In genomic region chr2:129593876-129594421, GRCm38 (mm10) we compare ENCODE assay signal across 8 mouse cellular contexts. TPM values are rescaled to one million over a fixed set of nuclear protein-coding genes. Genes with fewer than 3 reads are reported as not detected.
DNase-seq lines count a peak whose midpoint lies in the region; ATAC-seq and TF ChIP-seq lines count a peak whose summit lies in the region.

No protein-coding gene starts in this region.

- TF ChIP-seq EP300 in liver, postnatal 0 days (IDR thresholded peaks at IDR 0.05; ENCODE audit: low read depth) = no peak

- no peaks in the 10 kb centered on the region for H3K36me3 ChIP-seq in neural tube, embryonic 11.5 days (ENCODE audit: control insufficient read depth, insufficient read depth, low read length)
- H3K36me3 ChIP-seq in hindbrain, embryonic 12.5 days = no peaks in the 10 kb centered on the region
- 0 out of 2 replicates have a peak, but pooled peaks cover 6% of the 10 kb centered on the region for H3K36me3 ChIP-seq in liver, postnatal 0 days (replicated peaks; ENCODE audit: insufficient read depth, low read length)
- no peaks in the 10 kb centered on the region for H3K36me3 ChIP-seq in splenic B cell, adult 2 months (ENCODE audit: control insufficient read depth, insufficient read depth, low read length, poor library complexity, severe bottlenecking)

- H3K4me3 ChIP-seq in neural tube, embryonic 11.5 days (ENCODE audit: low read depth, low read length) = peak overlapping the region; percentile 69
- H3K4me3 ChIP-seq in hindbrain, embryonic 12.5 days = peak overlapping the region; percentile 69
- peak overlapping the region; percentile 73 for H3K4me3 ChIP-seq in liver, postnatal 0 days (ENCODE audit: low read depth, low read length)

- H3K27me3 ChIP-seq in neural tube, embryonic 11.5 days (ENCODE audit: control insufficient read depth, insufficient read depth, low read length) = no peaks in the 10 kb centered on the region; the same call in 1 of the 2 replicates
- peaks cover 12% of the 10 kb centered on the region; the same call in 1 of the 2 replicates for H3K27me3 ChIP-seq in hindbrain, embryonic 12.5 days
- H3K27me3 ChIP-seq in liver, postnatal 0 days (ENCODE audit: insufficient read depth, low read length) = 0 out of 2 replicates have a peak, but pooled peaks cover 5% of the 10 kb centered on the region
- H3K27me3 ChIP-seq in splenic B cell, adult 2 months (ENCODE audit: control insufficient read depth, insufficient read depth, low read length, poor library complexity, severe bottlenecking) = no peaks in the 10 kb centered on the region

- 4% methylated on average over 13 of the region's 13 CpGs for WGBS in neural tube, embryonic 11.5 days
- WGBS in hindbrain, embryonic 12.5 days = 4% methylated on average over 13 of the region's 13 CpGs
- WGBS in liver, postnatal 0 days (ENCODE audit: insufficient replicate concordance) = 11% methylated on average over 13 of the region's 13 CpGs

- no peak for TF ChIP-seq CTCF in liver, postnatal 0 days (IDR thresholded peaks at IDR 0.05; ENCODE audit: low read depth)

- peak overlapping the region; percentile 81 for H3K9ac ChIP-seq in neural tube, embryonic 11.5 days (ENCODE audit: low read length)
- H3K9ac ChIP-seq in hindbrain, embryonic 12.5 days = peak overlapping the region; percentile 87
- peak overlapping the region; percentile 81 for H3K9ac ChIP-seq in liver, postnatal 0 days (replicated peaks)

- DNase-seq in neural tube, embryonic 11.5 days (ENCODE audit: low spot score) = peak; percentile 24
- no peak for DNase-seq in neural tube, embryonic 10.5 days (ENCODE audit: extremely low spot score, low spot score)
- DNase-seq in cerebellum, postnatal 36 days = peak; percentile 63 to 67
- DNase-seq in liver, postnatal 0 days = peak; percentile 42
- DNase-seq in splenic B cell, adult 2 months (ENCODE audit: low read depth, low spot score) = peak; percentile 11
- DNase-seq in MN1 (ENCODE audit: low spot score) = no peak
- DNase-seq in T-cell, adult 2 months (ENCODE audit: low spot score) = no peak

- no peak overlapping the region for H3K27ac ChIP-seq in neural tube, embryonic 11.5 days (ENCODE audit: low read depth, low read length)
- peak overlapping the region; percentile 88; the same call in 1 of the 2 replicates for H3K27ac ChIP-seq in hindbrain, embryonic 12.5 days
- peak overlapping the region; percentile 96 for H3K27ac ChIP-seq in liver, postnatal 0 days (ENCODE audit: low read depth)

- ATAC-seq in neural tube, embryonic 11.5 days (ENCODE audit: insufficient read depth, low FRiP score, low TSS enrichment) = no peak; the same call in 1 of the 2 replicates
- peak; percentile 31; the same call in 1 of the 2 replicates for ATAC-seq in hindbrain, embryonic 12.5 days (ENCODE audit: low FRiP score)
- ATAC-seq in liver, postnatal 0 days = peak; percentile 2; the same call in 1 of the 2 replicates

- no peaks in the 10 kb centered on the region for H3K9me3 ChIP-seq in neural tube, embryonic 11.5 days (ENCODE audit: control insufficient read depth, low read length)
- H3K9me3 ChIP-seq in hindbrain, embryonic 12.5 days (replicated peaks) = no peaks in the 10 kb centered on the region
- H3K9me3 ChIP-seq in liver, postnatal 0 days (ENCODE audit: low read length) = no peaks in the 10 kb centered on the region

- H3K4me1 ChIP-seq in neural tube, embryonic 11.5 days (ENCODE audit: control insufficient read depth, insufficient read depth, low read length) = peaks cover 3% of the 10 kb centered on the region
- H3K4me1 ChIP-seq in hindbrain, embryonic 12.5 days = peaks cover 26% of the 10 kb centered on the region
- H3K4me1 ChIP-seq in liver, postnatal 0 days (ENCODE audit: insufficient read depth) = peaks cover 22% of the 10 kb centered on the region

- peak overlapping the region; percentile 86 for H3K4me2 ChIP-seq in neural tube, embryonic 11.5 days (ENCODE audit: low read depth)
- H3K4me2 ChIP-seq in hindbrain, embryonic 12.5 days (replicated peaks) = peak overlapping the region; percentile 85
- H3K4me2 ChIP-seq in liver, postnatal 0 days (ENCODE audit: low read depth, low read length) = peak overlapping the region; percentile 79

RNA-seq across cellular contexts. Expression of gene Sirpa, which starts 1.3 kb away (rescaled TPM):
- 18.9 TPM in 2 replicates for polyA plus RNA-seq in neural tube, embryonic 11.5 days (2014; fragmentation: Nextera tagmentation; extraction: Ambion mirVana)
- polyA plus RNA-seq in hindbrain, embryonic 12.5 days (2016; fragmentation: Nextera tagmentation; extraction: Ambion mirVana) = 27.5 and 29.2 TPM in 2 replicates
- 26.9 and 28.1 TPM in 2 replicates for polyA plus RNA-seq in liver, postnatal 0 days (2015; fragmentation: Nextera tagmentation; extraction: Ambion mirVana)

RNA-seq across cellular contexts. Expression of gene F830045P16Rik, which starts 57.5 kb away (rescaled TPM):
- polyA plus RNA-seq in neural tube, embryonic 11.5 days (2014; fragmentation: Nextera tagmentation; extraction: Ambion mirVana) = not detected in 2 replicates
- polyA plus RNA-seq in hindbrain, embryonic 12.5 days (2016; fragmentation: Nextera tagmentation; extraction: Ambion mirVana) = 0.10 TPM in 1 of 2 replicates, not detected in the other
- not detected in 2 replicates for polyA plus RNA-seq in liver, postnatal 0 days (2015; fragmentation: Nextera tagmentation; extraction: Ambion mirVana)

Comparison
In these comparisons a context has a peak if more than half of its experiments do, and no peak if none do; other contexts are left out.
1. DNase-seq: peak in neural tube, embryonic 11.5 days (single experiment), cerebellum, postnatal 36 days (2 of 2), liver, postnatal 0 days (single experiment) and splenic B cell, adult 2 months (single experiment); none in neural tube, embryonic 10.5 days (single experiment), MN1 (single experiment) and T-cell, adult 2 months (single experiment).
2. Peak in every context shown above with its lines, with median percentiles within 50 percentile points of each other: H3K4me2 ChIP-seq, H3K4me3 ChIP-seq and H3K9ac ChIP-seq.